Mouse (Mus musculus) activated CD4-positive, CD25-positive, alpha-beta regulatory T cell, adult 9 weeks (primary cell): ENCODE data around the gene Spag9. TPM values are rescaled to one million over a fixed set of nuclear protein-coding genes. Genes with fewer than 3 reads are reported as not detected.

Source experiments
- polyA plus RNA-seq: library from polyadenylated mRNA; unstranded; fragments of 100-300 nt; shearing (Covaris generic); gene quantifications from one replicate; pipeline ENCODE4 v1.2.1, GENCODE M21; 2017

Gene Spag9
- 9.3 TPM for polyA plus RNA-seq

GRCm38 (mm10) chr11:93995720-93996305, at the start of gene Spag9:
TSS of gene Spag9 (plus strand) at chr11:93996091.

GRCm38 (mm10) chr11:93956159-93956558, 39.7 kb upstream of the Spag9 start, which contains the start of gene Nme2:
TSS of gene Nme2 (minus strand) at chr11:93956259.

GRCm38 (mm10) chr11:93968005-93968847, 27.7 kb upstream of the Spag9 start, which contains the start of the genes Gm20390 and Nme1:
TSS of gene Gm20390 (minus strand) at chr11:93968293.
TSS of gene Nme1 (minus strand) at chr11:93968521.

Other genes starting within 250 kb of the Spag9 start
- gene Utp18, start 110.3 kb upstream of the Spag9 start, polyA plus RNA-seq = 20.9 TPM
- gene Mbtd1, start 110.2 kb upstream of the Spag9 start, polyA plus RNA-seq = 36.2 TPM
- 139 TPM for gene Nme2, start 39.8 kb upstream of the Spag9 start, polyA plus RNA-seq
- 254 TPM for gene Gm20390, start 27.8 kb upstream of the Spag9 start, polyA plus RNA-seq
- 130 TPM for gene Nme1, start 27.6 kb upstream of the Spag9 start, polyA plus RNA-seq
- gene Tob1, start 215.4 kb downstream of the Spag9 start, polyA plus RNA-seq = 5.0 TPM
- gene Wfikkn2, start 249.9 kb downstream of the Spag9 start, polyA plus RNA-seq = 0.38 TPM